ENCODE assay signal across 7 mouse cellular contexts in genomic region chr11:76243811-76244546, GRCm38 (mm10). TPM values are rescaled to one million over a fixed set of nuclear protein-coding genes. Genes with fewer than 3 reads are reported as not detected.
DNase-seq lines count a peak whose midpoint lies in the region; ATAC-seq and TF ChIP-seq lines count a peak whose summit lies in the region.

No protein-coding gene starts in this region.

- 2% methylated on average over 34 of the region's 34 CpGs for WGBS in embryonic facial prominence, embryonic 12.5 days
- 2% methylated on average over 34 of the region's 34 CpGs for WGBS in limb, embryonic 10.5 days
- 1% methylated on average over 34 of the region's 34 CpGs for WGBS in olfactory bulb, adult 2 months

- peak overlapping the region; percentile 99 for H3K4me3 ChIP-seq in megakaryocyte, embryonic 14.5 days (replicated peaks)
- H3K4me3 ChIP-seq in embryonic facial prominence, embryonic 12.5 days: peak overlapping the region; percentile 82
- peak overlapping the region; percentile 95 for H3K4me3 ChIP-seq in limb, embryonic 10.5 days
- H3K4me3 ChIP-seq in olfactory bulb, adult 2 months (ENCODE audit: insufficient read depth, low read depth, low read length): peak overlapping the region; percentile 87

- TF ChIP-seq POLR2A in olfactory bulb, adult 2 months (IDR thresholded peaks at IDR 0.05; ENCODE audit: insufficient read depth, low read depth, low read length): no peak

- no peak for DNase-seq in limb, embryonic 10.5 days (ENCODE audit: low spot score)
- DNase-seq in adrenal gland, adult 18-20 months (ENCODE audit: low spot score in 2 of 2): no peak
- no peak for DNase-seq in frontal cortex, postnatal 25 days (ENCODE audit: low spot score in 2 of 2)

- H3K4me2 ChIP-seq in embryonic facial prominence, embryonic 12.5 days (replicated peaks): peak overlapping the region; percentile 64

- H3K9ac ChIP-seq in embryonic facial prominence, embryonic 12.5 days: peak overlapping the region; percentile 85

- H3K9me3 ChIP-seq in megakaryocyte, embryonic 14.5 days: no peaks in the 10 kb centered on the region
- no peaks in the 10 kb centered on the region for H3K9me3 ChIP-seq in embryonic facial prominence, embryonic 12.5 days
- no peaks in the 10 kb centered on the region for H3K9me3 ChIP-seq in limb, embryonic 10.5 days (replicated peaks)

- no peak for ATAC-seq in megakaryocyte, adult 5-6 weeks (ENCODE audit: poor library complexity, severe bottlenecking)
- no peak; the same call in none of the 2 replicates for ATAC-seq in embryonic facial prominence, embryonic 12.5 days (ENCODE audit: insufficient number of reproducible peaks, insufficient read depth, low FRiP score, low TSS enrichment)

- no peaks in the 10 kb centered on the region for H3K27me3 ChIP-seq in megakaryocyte, embryonic 14.5 days (replicated peaks)
- H3K27me3 ChIP-seq in embryonic facial prominence, embryonic 12.5 days: no peaks in the 10 kb centered on the region
- no peaks in the 10 kb centered on the region for H3K27me3 ChIP-seq in limb, embryonic 10.5 days (ENCODE audit: low read depth, poor library complexity, severe bottlenecking)

- TF ChIP-seq CTCF in olfactory bulb, adult 2 months (IDR thresholded peaks at IDR 0.05; ENCODE audit: insufficient read depth, low read depth, low read length): no peak

- peak overlapping the region; percentile 81; the same call in 1 of the 2 replicates for H3K27ac ChIP-seq in embryonic facial prominence, embryonic 12.5 days
- H3K27ac ChIP-seq in limb, embryonic 10.5 days: peak overlapping the region; percentile 91
- H3K27ac ChIP-seq in olfactory bulb, adult 2 months (ENCODE audit: insufficient read depth, low read depth, low read length): 0 out of 2 replicates have a peak overlapping the region, but pooled peaks have one; percentile 34

- H3K36me3 ChIP-seq in megakaryocyte, embryonic 14.5 days (replicated peaks; ENCODE audit: low read length): peaks cover 40% of the 10 kb centered on the region
- peaks cover 24% of the 10 kb centered on the region for H3K36me3 ChIP-seq in embryonic facial prominence, embryonic 12.5 days
- H3K36me3 ChIP-seq in limb, embryonic 10.5 days: peaks cover 39% of the 10 kb centered on the region

- H3K4me1 ChIP-seq in megakaryocyte, embryonic 14.5 days: peaks cover 26% of the 10 kb centered on the region
- peaks cover 9% of the 10 kb centered on the region for H3K4me1 ChIP-seq in embryonic facial prominence, embryonic 12.5 days
- H3K4me1 ChIP-seq in limb, embryonic 10.5 days: peaks cover 18% of the 10 kb centered on the region
- H3K4me1 ChIP-seq in olfactory bulb, adult 2 months (ENCODE audit: control insufficient read depth, insufficient read depth, low read length): peaks cover 2% of the 10 kb centered on the region; the same call in 1 of the 2 replicates

RNA-seq across cellular contexts. Expression of gene Glod4, which starts 0.5 kb away (rescaled TPM):
- 3.0 TPM in 1 of 2 replicates, not detected in the other for polyA plus RNA-seq in megakaryocyte, embryonic 14.5 days (2012; ENCODE audit: insufficient read depth, low replicate concordance)
- total RNA-seq in megakaryocyte, adult 5-6 weeks (2015): 41.2 and 63.4 TPM in 2 replicates
- total RNA-seq in megakaryocyte, adult 5-6 weeks (2017): 89.6 and 159 TPM in 2 replicates
- 121 and 126 TPM in 2 replicates for polyA plus RNA-seq in embryonic facial prominence, embryonic 12.5 days (2016; fragmentation: Nextera tagmentation; extraction: Ambion mirVana)
- polyA plus RNA-seq in limb, embryonic 10.5 days (2016; fragmentation: Nextera tagmentation; extraction: Ambion mirVana): 139 and 140 TPM in 2 replicates
- polyA plus RNA-seq in olfactory bulb, adult 2 months (2012; ENCODE audit: insufficient read depth, insufficient read length, low replicate concordance, missing spikeins): not detected in 2 replicates
- total RNA-seq in adrenal gland, adult 18-20 months (2021): 100 to 1,000 TPM in 1 of 2 experiments, 10 to 100 TPM in 1; 75.0 to 108 TPM

RNA-seq across cellular contexts. Expression of gene Mrm3, which starts 0.5 kb away (rescaled TPM):
- 5.5 TPM in 1 of 2 replicates, not detected in the other for polyA plus RNA-seq in megakaryocyte, embryonic 14.5 days (2012; ENCODE audit: insufficient read depth, low replicate concordance)
- 4.5 and 5.9 TPM in 2 replicates for total RNA-seq in megakaryocyte, adult 5-6 weeks (2015)
- 7.5 and 8.6 TPM in 2 replicates for total RNA-seq in megakaryocyte, adult 5-6 weeks (2017)
- polyA plus RNA-seq in embryonic facial prominence, embryonic 12.5 days (2016; fragmentation: Nextera tagmentation; extraction: Ambion mirVana): 26.3 and 27.6 TPM in 2 replicates
- 29.5 and 33.0 TPM in 2 replicates for polyA plus RNA-seq in limb, embryonic 10.5 days (2016; fragmentation: Nextera tagmentation; extraction: Ambion mirVana)
- polyA plus RNA-seq in olfactory bulb, adult 2 months (2012; ENCODE audit: insufficient read depth, insufficient read length, low replicate concordance, missing spikeins): not detected in 2 replicates
- total RNA-seq in adrenal gland, adult 18-20 months (2021): 10 to 100 TPM; 19.2 to 21.2 TPM

RNA-seq across cellular contexts. Expression of gene Gemin4, which starts 26.5 kb away (rescaled TPM):
- 1.0 TPM in 1 of 2 replicates, not detected in the other for polyA plus RNA-seq in megakaryocyte, embryonic 14.5 days (2012; ENCODE audit: insufficient read depth, low replicate concordance)
- 2.1 and 6.1 TPM in 2 replicates for total RNA-seq in megakaryocyte, adult 5-6 weeks (2015)
- total RNA-seq in megakaryocyte, adult 5-6 weeks (2017): 2.9 and 6.0 TPM in 2 replicates
- 34.5 TPM in 2 replicates for polyA plus RNA-seq in embryonic facial prominence, embryonic 12.5 days (2016; fragmentation: Nextera tagmentation; extraction: Ambion mirVana)
- 59.4 and 60.3 TPM in 2 replicates for polyA plus RNA-seq in limb, embryonic 10.5 days (2016; fragmentation: Nextera tagmentation; extraction: Ambion mirVana)
- polyA plus RNA-seq in olfactory bulb, adult 2 months (2012; ENCODE audit: insufficient read depth, insufficient read length, low replicate concordance, missing spikeins): not detected in 2 replicates
- 1 to 10 TPM; 5.1 to 8.9 TPM for total RNA-seq in adrenal gland, adult 18-20 months (2021)

RNA-seq across cellular contexts. Expression of gene Dbil5, which starts 26.6 kb away (rescaled TPM):
- 3.2 TPM in 1 of 2 replicates, not detected in the other for polyA plus RNA-seq in megakaryocyte, embryonic 14.5 days (2012; ENCODE audit: insufficient read depth, low replicate concordance)
- total RNA-seq in megakaryocyte, adult 5-6 weeks (2015): not detected in 2 replicates
- not detected in 2 replicates for total RNA-seq in megakaryocyte, adult 5-6 weeks (2017)
- 0.72 and 0.87 TPM in 2 replicates for polyA plus RNA-seq in embryonic facial prominence, embryonic 12.5 days (2016; fragmentation: Nextera tagmentation; extraction: Ambion mirVana)
- polyA plus RNA-seq in limb, embryonic 10.5 days (2016; fragmentation: Nextera tagmentation; extraction: Ambion mirVana): 0.26 and 0.38 TPM in 2 replicates
- polyA plus RNA-seq in olfactory bulb, adult 2 months (2012; ENCODE audit: insufficient read depth, insufficient read length, low replicate concordance, missing spikeins): not detected in 2 replicates
- under 1 TPM in 1 of 2 experiments, not detected in 1; 0.60 TPM for total RNA-seq in adrenal gland, adult 18-20 months (2021)

Comparison
In these comparisons a context has a peak if more than half of its experiments do, and no peak if none do; other contexts are left out.
1. H3K27ac ChIP-seq: peak in every context shown above with its lines; median percentile 91 in limb, embryonic 10.5 days; 81 in embryonic facial prominence, embryonic 12.5 days; 34 in olfactory bulb, adult 2 months.
2. RNA of gene Glod4, which starts 0.5 kb away (polyA plus RNA-seq): 139 to 140 TPM in limb, embryonic 10.5 days and 121 to 126 TPM in embryonic facial prominence, embryonic 12.5 days; 3.0 TPM in megakaryocyte, embryonic 14.5 days and not detected in olfactory bulb, adult 2 months; every median in the first group is over 10 times any median in the second.
3. RNA of gene Gemin4, which starts 26.5 kb away (polyA plus RNA-seq): 59.4 to 60.3 TPM in limb, embryonic 10.5 days and 34.5 TPM in embryonic facial prominence, embryonic 12.5 days; 1.0 TPM in megakaryocyte, embryonic 14.5 days and not detected in olfactory bulb, adult 2 months; every median in the first group is over 10 times any median in the second.
4. Peak in every context shown above with its lines, with median percentiles within 50 percentile points of each other: H3K4me3 ChIP-seq.